Mouse (Mus musculus): ENCODE results near the gene Slc25a22.

DNA sequence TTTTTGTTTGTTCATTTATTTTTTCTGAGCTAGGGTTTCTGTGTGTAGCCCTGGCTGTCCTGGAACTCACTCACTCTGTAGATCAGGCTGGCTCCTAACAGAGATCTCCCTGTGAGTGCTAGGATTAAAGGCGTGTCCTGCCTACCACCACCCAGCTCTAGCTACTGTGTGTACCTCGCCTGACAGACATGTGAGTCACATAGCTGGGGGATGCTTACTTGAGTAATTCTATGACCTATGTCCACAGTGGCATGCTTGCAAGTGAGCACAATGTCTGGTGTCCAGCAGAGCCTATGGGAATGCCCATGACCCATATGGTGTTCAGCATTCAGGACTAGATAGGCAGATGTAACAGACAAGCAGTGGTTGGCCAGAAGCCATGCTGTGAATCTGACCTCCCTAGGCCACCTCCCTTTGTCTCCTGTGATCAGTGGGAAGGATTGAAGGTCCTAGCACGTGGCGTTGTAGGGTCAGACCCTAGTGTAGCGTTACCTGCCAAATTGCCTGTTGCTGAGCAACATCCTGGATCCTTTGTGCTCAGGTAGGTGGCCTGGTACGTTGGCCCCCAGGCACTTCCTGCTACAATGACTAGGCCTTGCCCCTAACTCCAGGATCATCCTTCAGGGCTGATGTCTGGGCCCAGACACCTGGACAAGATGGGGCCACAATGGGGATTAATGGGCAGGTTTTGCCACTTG, 21.4 kb downstream of the Slc25a22 start:
- TF ChIP-seq CTCF (IDR thresholded peaks at IDR 0.05; ENCODE audit: control insufficient read depth, insufficient read depth, insufficient read length), result no peak
- no peak for TF ChIP-seq MAX (IDR thresholded peaks at IDR 0.05)
- TF ChIP-seq FOSL1 (IDR thresholded peaks at IDR 0.05; ENCODE audit: insufficient read depth, low read length, poor library complexity, severe bottlenecking), result no peak
- no peak for TF ChIP-seq USF1 (IDR thresholded peaks at IDR 0.05; ENCODE audit: low read depth)
- TF ChIP-seq MYOG (IDR thresholded peaks at IDR 0.05; ENCODE audit: control insufficient read depth, extremely low read depth, insufficient read length), result no peak
- TF ChIP-seq MYOD1 (IDR thresholded peaks at IDR 0.05; ENCODE audit: control insufficient read depth, insufficient read length, low read depth), result no peak
- TF ChIP-seq CEBPB (IDR thresholded peaks at IDR 0.05; ENCODE audit: low read depth), result no peak
